Mouse (Mus musculus): Measurements from ENCODE around the gene Gng11. TPM values are rescaled to one million over a fixed set of nuclear protein-coding genes. Genes with fewer than 3 reads are reported as not detected.
A peak's percentile ranks its signal among the peaks of the same experiment; 100 is the strongest.

Gene Gng11
- polyA plus RNA-seq, 1 experiment from 2014 or later = 84.7 TPM

- no peak for ATAC-seq (ENCODE audit: insufficient number of reproducible peaks, low FRiP score, low TSS enrichment, low read depth)
- WGBS = 62% methylated on average over 2 of the region's 2 CpGs
Measured at GRCm38 (mm10) chr6:4004808-4005207, 1.1 kb downstream of the Gng11 start.

DNA sequence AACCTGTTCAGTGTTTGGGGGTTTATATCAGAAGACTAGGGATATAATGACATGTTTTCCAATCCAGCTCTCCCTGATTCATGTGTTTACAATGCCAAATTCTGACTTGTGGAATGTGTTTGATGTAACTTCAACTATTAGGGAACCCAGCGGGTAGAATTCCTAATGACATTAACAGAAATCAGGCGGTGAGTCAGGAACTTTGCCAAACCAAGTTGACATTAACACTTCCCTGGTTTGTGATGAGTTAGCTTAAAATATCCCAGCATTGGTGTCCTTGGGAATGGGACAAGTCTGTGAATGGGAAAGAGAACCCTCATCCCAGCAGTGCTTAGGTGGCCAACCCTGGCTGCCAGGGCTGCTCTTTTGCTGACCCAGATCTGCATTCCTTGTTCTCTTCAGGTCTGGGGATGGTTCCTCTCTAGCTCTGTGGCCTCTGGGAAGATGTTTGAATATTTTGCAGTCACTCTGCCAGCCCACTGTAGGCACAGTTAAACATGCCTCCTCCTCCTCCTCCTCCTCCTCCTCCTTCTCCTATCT lies 4.9 kb downstream of the Gng11 start:
- no peak for ATAC-seq (ENCODE audit: insufficient number of reproducible peaks, low FRiP score, low TSS enrichment, low read depth)
- no peak overlapping the region for H3K9ac ChIP-seq
- H3K4me3 ChIP-seq (replicated peaks) = no peak overlapping the region
- 29% methylated on average over 2 of the region's 2 CpGs for WGBS
- H3K27ac ChIP-seq (replicated peaks) = no peak overlapping the region
- H3K4me1 ChIP-seq = no peaks in the 10 kb centered on the region; the same call in 1 of the 2 replicates
- H3K27me3 ChIP-seq = no peaks in the 10 kb centered on the region
- H3K4me2 ChIP-seq (replicated peaks) = no peak overlapping the region
- no peaks in the 10 kb centered on the region for H3K9me3 ChIP-seq (replicated peaks)
- no peaks in the 10 kb centered on the region for H3K36me3 ChIP-seq

More at GRCm38 (mm10) chr6:4004808-4005207, 1.1 kb downstream of the Gng11 start:
- Histone ChIP-seq H3K9me3 (replicated peaks) (no peaks in the 10 kb centered on the region), H3K27ac (replicated peaks) (no peak overlapping the region), H3K4me3 (replicated peaks) (peak overlapping the region; percentile 53), H3K4me1 (no peaks in the 10 kb centered on the region; the same call in none of the 2 replicates), H3K27me3 (no peaks in the 10 kb centered on the region), H3K9ac (no peak overlapping the region), H3K36me3 (no peaks in the 10 kb centered on the region), H3K4me2 (replicated peaks) (peak overlapping the region; percentile 80)

- no peak overlapping the region for H3K27ac ChIP-seq (replicated peaks)
- no peak overlapping the region for H3K4me2 ChIP-seq (replicated peaks)
- H3K36me3 ChIP-seq = no peaks in the 10 kb centered on the region
- no peaks in the 10 kb centered on the region for H3K9me3 ChIP-seq (replicated peaks)
- no peak overlapping the region for H3K4me3 ChIP-seq (replicated peaks)
- H3K4me1 ChIP-seq = no peaks in the 10 kb centered on the region
- ATAC-seq (ENCODE audit: insufficient number of reproducible peaks, low FRiP score, low TSS enrichment, low read depth) = no peak
- no peak overlapping the region for H3K9ac ChIP-seq
- H3K27me3 ChIP-seq = no peaks in the 10 kb centered on the region
Measured at GRCm38 (mm10) chr6:4009548-4009947, 5.8 kb downstream of the Gng11 start.

DNA sequence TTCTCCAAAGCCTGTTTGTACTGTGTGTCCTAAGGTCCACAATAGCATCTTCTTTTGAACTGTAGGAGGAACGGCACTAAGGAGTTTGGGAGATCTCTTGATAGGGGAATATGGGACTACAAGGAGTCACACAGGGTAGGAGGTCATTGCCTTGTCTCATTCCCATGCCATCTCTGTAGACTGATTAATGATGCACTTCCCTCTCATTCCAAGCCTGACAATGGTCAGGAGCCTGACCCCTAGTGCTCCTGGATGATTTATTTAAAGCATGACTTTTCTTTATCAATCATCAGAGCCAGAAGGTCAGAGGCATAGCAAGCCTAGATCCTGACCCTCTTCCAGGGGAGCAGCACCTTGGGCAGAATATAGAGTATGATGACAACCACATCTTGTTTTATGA lies 18.9 kb downstream of the Gng11 start:
- no peaks in the 10 kb centered on the region for H3K9me3 ChIP-seq (replicated peaks)
- H3K36me3 ChIP-seq = no peaks in the 10 kb centered on the region
- H3K4me1 ChIP-seq = no peaks in the 10 kb centered on the region
- H3K4me2 ChIP-seq (replicated peaks) = no peak overlapping the region
- H3K9ac ChIP-seq = no peak overlapping the region
- H3K4me3 ChIP-seq (replicated peaks) = no peak overlapping the region
- no peak overlapping the region for H3K27ac ChIP-seq (replicated peaks)
- no peak for ATAC-seq (ENCODE audit: insufficient number of reproducible peaks, low FRiP score, low TSS enrichment, low read depth)
- 61% methylated on average over 1 of the region's 1 CpGs for WGBS
- H3K27me3 ChIP-seq = no peaks in the 10 kb centered on the region

- no peak overlapping the region for H3K4me2 ChIP-seq (replicated peaks)
- no peak overlapping the region for H3K4me3 ChIP-seq (replicated peaks)
- ATAC-seq (ENCODE audit: insufficient number of reproducible peaks, low FRiP score, low TSS enrichment, low read depth) = no peak
- WGBS = 55% methylated on average over 2 of the region's 2 CpGs
- H3K27me3 ChIP-seq = no peaks in the 10 kb centered on the region
- H3K27ac ChIP-seq (replicated peaks) = no peak overlapping the region
- H3K9ac ChIP-seq = no peak overlapping the region
- no peaks in the 10 kb centered on the region for H3K36me3 ChIP-seq
- no peaks in the 10 kb centered on the region for H3K4me1 ChIP-seq
- no peaks in the 10 kb centered on the region for H3K9me3 ChIP-seq (replicated peaks)
Measured at GRCm38 (mm10) chr6:4026367-4026766, 22.7 kb downstream of the Gng11 start.

- H3K9ac ChIP-seq = no peak overlapping the region
- no peaks in the 10 kb centered on the region for H3K27me3 ChIP-seq
- H3K4me3 ChIP-seq (replicated peaks) = no peak overlapping the region
- no peaks in the 10 kb centered on the region for H3K9me3 ChIP-seq (replicated peaks)
- WGBS = 80% methylated on average over 3 of the region's 3 CpGs
- no peaks in the 10 kb centered on the region for H3K4me1 ChIP-seq
- no peak for ATAC-seq (ENCODE audit: insufficient number of reproducible peaks, low FRiP score, low TSS enrichment, low read depth)
- no peak overlapping the region for H3K4me2 ChIP-seq (replicated peaks)
- H3K27ac ChIP-seq (replicated peaks) = no peak overlapping the region
- no peaks in the 10 kb centered on the region for H3K36me3 ChIP-seq
Measured at GRCm38 (mm10) chr6:4030956-4031355, 27.3 kb downstream of the Gng11 start.

DNA sequence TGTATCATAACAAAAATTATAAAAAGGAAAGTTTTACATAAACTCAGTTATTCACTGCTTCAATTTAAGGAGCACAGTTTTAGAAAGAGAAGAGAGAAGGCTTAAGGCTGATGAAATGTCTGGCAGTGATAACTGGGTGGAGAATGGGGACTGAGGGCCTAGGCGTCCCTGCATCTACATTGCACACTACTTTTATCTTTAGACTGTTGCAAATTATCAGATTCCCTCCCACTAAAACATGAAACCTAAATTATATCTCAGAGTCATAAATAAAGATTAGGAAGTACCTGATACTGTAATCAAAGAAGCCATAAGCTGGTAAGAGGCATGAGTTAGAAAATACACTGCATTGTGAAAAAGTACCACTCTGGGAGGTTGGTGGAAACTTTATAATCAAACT lies 38.1 kb downstream of the Gng11 start:
- H3K27me3 ChIP-seq = no peaks in the 10 kb centered on the region
- H3K36me3 ChIP-seq = no peaks in the 10 kb centered on the region
- no peak overlapping the region for H3K27ac ChIP-seq (replicated peaks)
- H3K4me1 ChIP-seq = no peaks in the 10 kb centered on the region
- H3K4me2 ChIP-seq (replicated peaks) = no peak overlapping the region
- ATAC-seq (ENCODE audit: insufficient number of reproducible peaks, low FRiP score, low TSS enrichment, low read depth) = no peak
- H3K9me3 ChIP-seq (replicated peaks) = no peaks in the 10 kb centered on the region
- H3K4me3 ChIP-seq (replicated peaks) = no peak overlapping the region
- 73% methylated on average over 1 of the region's 1 CpGs for WGBS
- no peak overlapping the region for H3K9ac ChIP-seq

DNA sequence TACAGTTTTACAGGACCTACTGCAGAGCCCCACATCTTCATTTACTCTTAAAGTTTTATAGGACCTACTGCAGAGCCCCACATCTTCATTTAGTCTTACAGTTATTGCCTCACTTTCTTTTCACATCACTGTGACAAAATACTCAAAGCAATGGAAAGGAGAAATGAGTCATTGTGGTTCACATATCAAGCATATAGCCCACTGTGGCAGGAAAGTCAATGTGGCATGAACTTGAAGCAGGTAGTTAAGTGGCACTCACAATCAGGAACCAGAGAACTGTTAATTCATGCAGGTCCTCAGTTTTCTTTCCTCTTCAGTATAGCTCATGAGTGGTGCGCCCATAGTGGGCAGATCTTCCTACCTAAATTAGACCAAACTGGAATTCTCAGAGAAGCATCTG lies 43.5 kb downstream of the Gng11 start:
- Histone ChIP-seq H3K9me3 (replicated peaks) (no peaks in the 10 kb centered on the region), H3K36me3 (no peaks in the 10 kb centered on the region), H3K4me3 (replicated peaks) (no peak overlapping the region), H3K4me1 (no peaks in the 10 kb centered on the region), H3K4me2 (replicated peaks) (no peak overlapping the region), H3K9ac (no peak overlapping the region), H3K27ac (replicated peaks) (no peak overlapping the region), H3K27me3 (no peaks in the 10 kb centered on the region)
- 100% methylated on average over 1 of the region's 1 CpGs for WGBS
- no peak for ATAC-seq (ENCODE audit: insufficient number of reproducible peaks, low FRiP score, low TSS enrichment, low read depth)

DNA sequence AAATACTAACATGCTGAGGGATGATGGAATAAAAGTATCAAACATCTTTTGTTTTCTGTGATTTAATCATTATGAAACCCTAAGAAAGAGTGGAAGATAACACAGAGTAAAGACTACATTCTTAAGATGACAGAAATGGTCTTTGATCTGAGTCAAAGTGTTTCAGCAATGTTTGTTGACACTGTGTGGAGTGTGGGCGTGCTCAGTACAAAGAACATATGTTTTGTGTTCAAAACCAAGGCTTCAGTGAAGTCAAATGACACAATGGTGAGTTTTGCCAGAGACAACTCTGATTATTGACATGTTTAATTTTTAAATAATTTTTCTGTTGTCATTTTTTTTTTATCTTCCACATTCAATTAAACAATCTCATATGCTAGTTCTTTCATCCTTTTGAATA lies 49.1 kb downstream of the Gng11 start:
- ATAC-seq (ENCODE audit: insufficient number of reproducible peaks, low FRiP score, low TSS enrichment, low read depth) = no peak
- 26% methylated on average over 1 of the region's 1 CpGs for WGBS

DNA sequence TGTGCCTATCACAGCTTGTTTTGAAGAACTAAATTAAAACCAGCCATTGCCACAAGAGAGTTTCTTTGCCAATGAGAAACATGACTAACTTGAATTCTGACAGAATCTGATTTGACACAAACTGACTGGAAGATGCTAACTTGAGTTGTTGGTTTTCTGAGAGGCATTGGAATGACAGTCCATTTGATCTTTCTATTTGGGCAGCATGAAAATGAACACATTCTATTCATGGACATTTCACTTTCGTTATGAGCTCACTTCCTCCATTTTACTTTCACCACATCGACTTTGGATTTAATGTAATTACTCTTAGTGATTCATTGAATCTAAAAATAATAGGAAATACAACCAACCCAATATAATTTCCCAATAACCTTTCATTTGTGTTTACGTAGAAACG lies 50.7 kb downstream of the Gng11 start:
- no peak for ATAC-seq (ENCODE audit: insufficient number of reproducible peaks, low FRiP score, low TSS enrichment, low read depth)
- Histone ChIP-seq H3K27me3 (no peaks in the 10 kb centered on the region), H3K36me3 (no peaks in the 10 kb centered on the region), H3K4me2 (replicated peaks) (no peak overlapping the region), H3K9me3 (replicated peaks) (no peaks in the 10 kb centered on the region), H3K4me3 (replicated peaks) (no peak overlapping the region), H3K27ac (replicated peaks) (no peak overlapping the region), H3K9ac (no peak overlapping the region), H3K4me1 (no peaks in the 10 kb centered on the region)
- WGBS = 69% methylated on average over 4 of the region's 4 CpGs

More for the DNA sequence above, 49.1 kb downstream of the Gng11 start:
- no peaks in the 10 kb centered on the region for H3K9me3 ChIP-seq (replicated peaks)
- no peaks in the 10 kb centered on the region for H3K4me1 ChIP-seq
- no peak overlapping the region for H3K4me3 ChIP-seq (replicated peaks)
- H3K36me3 ChIP-seq = no peaks in the 10 kb centered on the region
- H3K27ac ChIP-seq (replicated peaks) = no peak overlapping the region
- H3K4me2 ChIP-seq (replicated peaks) = no peak overlapping the region
- no peak overlapping the region for H3K9ac ChIP-seq
- no peaks in the 10 kb centered on the region for H3K27me3 ChIP-seq
